Mouse (Mus musculus): ENCODE data around the gene Dnaja4. TPM values are rescaled to one million over a fixed set of nuclear protein-coding genes. Genes with fewer than 3 reads are reported as not detected.

Gene Dnaja4
- polyA plus RNA-seq, 1 experiment from 2014 or later = 2.9 TPM

DNA sequence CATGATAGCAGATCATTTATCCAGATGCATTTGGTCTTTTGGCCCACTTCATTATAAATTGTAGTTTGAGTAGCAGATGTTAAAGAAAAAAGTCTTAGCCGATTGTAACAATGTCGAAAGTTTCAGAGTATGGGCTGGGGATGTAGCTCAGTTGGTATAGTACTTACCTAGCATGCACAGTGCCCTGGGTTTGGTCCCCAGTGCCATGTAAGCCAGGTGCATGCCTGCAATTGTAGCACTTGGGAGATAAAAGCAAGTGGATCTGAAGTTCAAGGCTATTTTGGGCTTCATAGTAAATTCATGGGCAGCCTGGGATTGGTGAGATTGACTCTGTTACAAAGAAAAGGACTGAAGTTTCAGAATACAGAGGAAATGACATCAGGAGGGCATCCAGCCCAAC, 3.9 kb downstream of the Dnaja4 start:
- ATAC-seq = no peak
- no peak overlapping the region for H3K9ac ChIP-seq (replicated peaks)
- H3K9me3 ChIP-seq = no peaks in the 10 kb centered on the region
- WGBS = 87% methylated on average over 2 of the region's 2 CpGs
- H3K27me3 ChIP-seq = peaks cover 35% of the 10 kb centered on the region
- H3K27ac ChIP-seq = no peak overlapping the region
- no peak overlapping the region for H3K4me2 ChIP-seq (replicated peaks)
- peaks cover 27% of the 10 kb centered on the region for H3K4me1 ChIP-seq (replicated peaks)
- H3K4me3 ChIP-seq (replicated peaks) = no peak overlapping the region
- H3K36me3 ChIP-seq = no peaks in the 10 kb centered on the region

DNA sequence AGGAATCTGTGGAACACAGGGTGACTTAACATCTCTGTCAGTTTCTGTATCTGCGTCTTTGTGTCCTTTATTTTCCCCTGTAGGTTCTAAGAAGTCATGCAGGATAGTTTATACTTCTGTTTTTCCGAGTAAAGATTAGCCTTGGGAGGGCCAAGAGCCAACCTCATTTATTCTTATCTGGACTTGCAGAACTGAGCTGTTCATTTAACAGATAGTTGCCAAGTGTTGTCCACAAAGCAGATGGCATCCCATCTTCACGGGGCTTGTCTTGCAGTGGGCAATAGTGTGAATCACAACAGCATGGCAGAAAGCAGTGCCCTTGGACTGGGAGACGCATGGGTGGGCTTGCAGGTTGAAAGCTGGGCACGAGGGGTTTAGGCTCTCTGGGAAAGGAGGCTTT, 5.7 kb downstream of the Dnaja4 start:
- Histone ChIP-seq H3K4me3 (replicated peaks) (no peak overlapping the region), H3K9ac (replicated peaks) (no peak overlapping the region), H3K27me3 (peaks cover 20% of the 10 kb centered on the region), H3K4me1 (replicated peaks) (peaks cover 25% of the 10 kb centered on the region), H3K9me3 (no peaks in the 10 kb centered on the region), H3K36me3 (0 out of 2 replicates have a peak, but pooled peaks cover 4% of the 10 kb centered on the region), H3K4me2 (replicated peaks) (no peak overlapping the region), H3K27ac (no peak overlapping the region)
- WGBS = 83% methylated on average over 5 of the region's 5 CpGs
- ATAC-seq = no peak

DNA sequence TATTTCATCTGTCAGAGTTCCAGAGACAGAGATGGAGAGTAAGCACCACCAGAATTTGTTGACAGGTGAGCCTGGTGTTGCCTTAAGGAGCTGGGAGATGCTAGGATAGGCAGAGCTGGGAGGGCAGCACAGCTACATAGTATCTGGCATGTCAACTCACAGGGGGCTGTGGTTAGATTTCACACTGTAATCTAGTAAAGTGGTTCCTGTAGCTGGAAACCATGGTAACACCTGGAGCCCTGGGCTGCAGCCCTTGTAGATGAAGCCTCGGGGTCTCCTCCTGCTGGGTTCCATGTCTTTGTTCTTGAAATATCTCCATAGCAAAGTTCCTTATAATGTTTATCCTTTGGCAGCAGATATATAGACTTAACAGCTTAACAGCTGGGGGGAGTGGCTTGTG, 6.9 kb downstream of the Dnaja4 start:
- H3K4me1 ChIP-seq (replicated peaks) = peaks cover 16% of the 10 kb centered on the region
- no peak overlapping the region for H3K9ac ChIP-seq (replicated peaks)
- no peak overlapping the region for H3K4me2 ChIP-seq (replicated peaks)
- no peak for ATAC-seq
- peaks cover 12% of the 10 kb centered on the region for H3K27me3 ChIP-seq
- 59% methylated on average over 1 of the region's 1 CpGs for WGBS
- no peak overlapping the region for H3K4me3 ChIP-seq (replicated peaks)
- H3K9me3 ChIP-seq = no peaks in the 10 kb centered on the region
- no peak overlapping the region for H3K27ac ChIP-seq
- peaks cover 6% of the 10 kb centered on the region for H3K36me3 ChIP-seq

DNA sequence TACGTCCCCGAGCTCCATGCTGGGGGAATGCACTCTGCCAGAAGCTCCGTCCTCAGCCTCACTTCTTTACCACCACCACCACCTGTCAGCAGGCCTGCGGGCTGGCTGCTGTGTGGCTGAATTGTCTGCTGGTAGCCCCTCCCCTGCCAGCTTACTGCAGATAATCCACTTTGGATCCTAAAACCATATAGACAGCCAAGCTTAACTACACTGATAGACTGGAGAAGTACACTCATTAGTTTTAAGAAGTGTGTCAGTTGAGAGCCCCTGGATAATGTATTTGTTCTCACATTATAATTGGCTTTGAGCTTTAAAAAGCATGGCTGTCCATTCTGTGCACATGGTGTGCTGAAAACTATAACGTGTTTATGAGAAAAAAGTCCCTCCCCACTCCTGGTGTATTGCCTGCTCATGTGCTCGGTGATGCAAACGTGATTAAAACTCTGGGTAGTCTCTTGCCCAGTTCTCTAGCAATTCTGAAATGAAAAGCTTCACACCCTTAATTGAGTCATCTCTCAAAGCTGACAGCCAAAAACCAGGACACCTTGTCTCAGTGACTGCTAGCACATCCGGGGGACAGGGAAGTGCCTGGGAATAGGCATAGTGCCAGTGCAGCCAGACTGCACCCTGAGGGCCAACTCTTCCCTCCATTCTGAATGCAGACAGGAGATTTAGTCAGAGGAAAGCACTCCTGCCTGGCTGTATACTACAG, 8.8 kb downstream of the Dnaja4 start:
- no peak overlapping the region for H3K4me3 ChIP-seq (replicated peaks)
- H3K4me2 ChIP-seq (replicated peaks) = no peak overlapping the region
- H3K4me1 ChIP-seq (replicated peaks) = peaks cover 16% of the 10 kb centered on the region
- 34% methylated on average over 8 of the region's 8 CpGs for WGBS
- peaks cover 24% of the 10 kb centered on the region for H3K36me3 ChIP-seq
- no peak for ATAC-seq
- H3K9me3 ChIP-seq = no peaks in the 10 kb centered on the region
- no peak overlapping the region for H3K27ac ChIP-seq
- H3K9ac ChIP-seq (replicated peaks) = no peak overlapping the region
- H3K27me3 ChIP-seq = no peaks in the 10 kb centered on the region

DNA sequence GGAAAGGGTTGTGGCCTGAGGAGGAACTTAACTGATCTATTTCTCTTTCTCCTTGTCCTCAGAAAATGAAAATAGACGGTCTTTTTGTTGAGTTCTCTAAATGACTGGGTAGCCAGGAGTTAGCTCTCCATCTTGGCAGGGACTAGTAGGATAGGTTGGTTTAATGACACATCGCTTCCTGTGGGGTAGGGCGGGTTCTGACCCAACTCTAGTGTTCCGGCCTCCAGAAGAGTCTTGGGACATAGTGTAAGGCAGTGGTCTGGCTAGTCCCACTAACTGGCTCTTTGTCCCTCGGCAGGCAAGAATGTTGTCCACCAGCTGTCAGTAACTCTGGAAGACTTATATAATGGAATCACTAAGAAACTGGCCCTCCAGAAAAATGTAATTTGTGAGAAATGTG, 9.4 kb downstream of the Dnaja4 start:
- Histone ChIP-seq H3K27ac (no peak overlapping the region), H3K4me3 (replicated peaks) (no peak overlapping the region), H3K9ac (replicated peaks) (no peak overlapping the region), H3K36me3 (peaks cover 26% of the 10 kb centered on the region), H3K4me1 (replicated peaks) (peaks cover 16% of the 10 kb centered on the region), H3K9me3 (no peaks in the 10 kb centered on the region), H3K4me2 (replicated peaks) (no peak overlapping the region), H3K27me3 (no peaks in the 10 kb centered on the region)
- no peak for ATAC-seq
- 88% methylated on average over 5 of the region's 5 CpGs for WGBS

DNA sequence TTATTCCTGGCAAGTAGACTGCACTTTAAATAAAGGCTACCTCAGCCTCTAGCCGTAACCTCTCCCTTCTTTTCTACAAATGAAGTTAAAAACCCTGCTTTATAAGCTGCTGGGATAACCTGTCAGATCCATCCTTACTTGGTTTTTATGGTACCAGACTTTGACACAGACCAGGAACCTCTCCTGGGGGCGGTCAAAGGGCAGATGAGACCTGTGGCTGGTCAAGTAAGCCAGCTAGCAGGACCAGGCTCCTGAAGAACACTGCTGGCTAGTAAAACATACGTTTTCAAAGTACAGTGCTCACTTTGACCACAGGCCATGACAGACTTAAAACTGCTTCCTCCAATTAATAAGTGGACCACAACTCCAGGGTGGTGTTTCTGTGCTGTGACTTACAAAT, 17.1 kb downstream of the Dnaja4 start:
- Histone ChIP-seq H3K4me1 (replicated peaks) (no peaks in the 10 kb centered on the region), H3K4me2 (replicated peaks) (no peak overlapping the region), H3K9ac (replicated peaks) (no peak overlapping the region), H3K27ac (no peak overlapping the region), H3K9me3 (no peaks in the 10 kb centered on the region), H3K36me3 (peaks cover 85% of the 10 kb centered on the region), H3K4me3 (replicated peaks) (no peak overlapping the region), H3K27me3 (no peaks in the 10 kb centered on the region)
- 98% methylated on average over 3 of the region's 3 CpGs for WGBS
- ATAC-seq = no peak

DNA sequence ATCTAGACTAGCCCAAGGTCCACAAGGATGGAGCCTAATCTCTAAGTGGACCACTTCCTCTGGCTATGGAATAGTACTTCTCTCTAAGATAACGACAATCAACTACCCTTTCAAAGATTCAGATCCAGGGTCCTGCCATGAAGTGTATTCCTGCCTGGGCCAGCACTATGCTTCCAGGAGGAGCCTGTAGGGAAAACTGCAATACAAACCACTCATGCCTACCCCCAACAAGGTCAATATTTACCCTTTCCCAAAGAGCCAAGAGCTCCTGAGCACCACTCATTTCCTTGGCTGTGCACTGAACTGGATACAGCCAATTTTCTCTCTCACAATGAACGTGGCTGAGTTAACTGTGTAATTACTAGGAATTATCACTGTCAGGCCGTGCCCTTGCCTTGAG, 18.9 kb downstream of the Dnaja4 start:
- Histone ChIP-seq H3K36me3 (peaks cover 83% of the 10 kb centered on the region), H3K27ac (no peak overlapping the region), H3K27me3 (no peaks in the 10 kb centered on the region), H3K9me3 (no peaks in the 10 kb centered on the region), H3K9ac (replicated peaks) (no peak overlapping the region), H3K4me2 (replicated peaks) (no peak overlapping the region), H3K4me3 (replicated peaks) (no peak overlapping the region), H3K4me1 (replicated peaks) (no peaks in the 10 kb centered on the region)
- ATAC-seq = no peak
- WGBS = 78% methylated on average over 3 of the region's 3 CpGs

DNA sequence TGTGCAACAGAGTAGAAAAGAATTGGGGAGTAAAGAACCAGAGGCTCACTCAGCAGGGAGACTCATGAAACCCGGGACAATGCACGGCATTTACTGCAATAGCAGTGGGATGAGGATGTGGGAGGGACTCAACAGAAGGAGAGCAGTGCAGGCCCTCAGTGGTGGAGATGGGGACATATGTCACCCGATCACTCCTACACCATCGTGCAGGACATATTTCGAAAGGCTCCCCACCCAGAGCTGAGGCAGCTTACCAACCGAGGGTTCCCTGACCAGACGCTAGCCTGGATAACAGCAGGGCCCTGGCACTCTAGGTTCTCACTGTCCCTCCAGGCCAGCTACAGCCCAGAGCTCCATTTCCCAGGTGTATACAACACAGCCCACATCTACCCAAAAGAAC, 23.5 kb downstream of the Dnaja4 start:
- Histone ChIP-seq H3K4me1 (replicated peaks) (no peaks in the 10 kb centered on the region), H3K4me3 (replicated peaks) (no peak overlapping the region), H3K9me3 (no peaks in the 10 kb centered on the region), H3K4me2 (replicated peaks) (no peak overlapping the region), H3K36me3 (peaks cover 89% of the 10 kb centered on the region), H3K27me3 (no peaks in the 10 kb centered on the region), H3K9ac (replicated peaks) (no peak overlapping the region), H3K27ac (no peak overlapping the region)
- ATAC-seq = no peak
- WGBS = 89% methylated on average over 7 of the region's 7 CpGs

DNA sequence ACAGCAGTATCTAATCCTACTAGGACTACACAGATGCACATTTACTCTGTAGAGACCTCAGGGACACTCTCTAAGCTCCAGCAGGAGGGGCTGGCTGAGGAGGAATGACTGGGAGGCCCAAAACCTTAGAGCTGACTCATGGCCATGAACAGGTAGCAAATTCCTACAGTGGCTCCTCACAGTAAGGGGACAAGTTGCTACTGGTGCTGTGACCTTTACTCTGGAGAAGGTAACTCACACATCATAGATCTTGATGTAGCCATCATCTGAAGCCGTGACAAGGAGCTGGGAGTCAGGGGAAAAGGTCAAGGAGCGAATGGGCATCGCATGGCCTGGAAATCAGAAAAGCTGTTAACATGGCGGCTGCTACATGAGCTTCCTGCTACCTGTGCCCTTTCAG, 23.9 kb downstream of the Dnaja4 start:
- Histone ChIP-seq H3K36me3 (peaks cover 89% of the 10 kb centered on the region), H3K27ac (no peak overlapping the region), H3K9me3 (no peaks in the 10 kb centered on the region), H3K4me3 (replicated peaks) (no peak overlapping the region), H3K4me1 (replicated peaks) (no peaks in the 10 kb centered on the region), H3K9ac (replicated peaks) (no peak overlapping the region), H3K27me3 (no peaks in the 10 kb centered on the region), H3K4me2 (replicated peaks) (no peak overlapping the region)
- no peak for ATAC-seq
- WGBS = 96% methylated on average over 4 of the region's 4 CpGs

DNA sequence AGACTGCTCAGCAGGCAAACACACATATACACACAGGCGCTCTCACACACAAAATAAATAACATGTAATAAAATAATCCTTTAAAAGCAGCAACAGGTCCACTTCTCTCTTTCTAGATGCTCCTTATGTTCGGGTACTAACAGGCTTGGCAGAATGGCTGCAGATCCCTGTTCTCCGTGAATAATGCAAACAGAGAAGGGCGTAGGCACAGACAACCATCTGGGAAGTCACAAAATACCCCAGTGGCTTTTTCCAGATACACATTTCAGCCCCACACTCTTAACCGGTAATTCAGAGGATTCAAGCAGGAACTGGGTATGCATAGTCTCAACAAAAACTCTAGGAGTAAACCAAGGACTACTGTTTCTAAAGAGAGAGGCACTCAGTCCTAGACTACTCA, 27.6 kb downstream of the Dnaja4 start:
- H3K9me3 ChIP-seq = no peaks in the 10 kb centered on the region
- WGBS = 85% methylated on average over 5 of the region's 5 CpGs
- H3K27me3 ChIP-seq = no peaks in the 10 kb centered on the region
- H3K4me1 ChIP-seq (replicated peaks) = no peaks in the 10 kb centered on the region
- H3K4me2 ChIP-seq (replicated peaks) = no peak overlapping the region
- H3K4me3 ChIP-seq (replicated peaks) = no peak overlapping the region
- H3K27ac ChIP-seq = no peak overlapping the region
- peaks cover 82% of the 10 kb centered on the region for H3K36me3 ChIP-seq
- H3K9ac ChIP-seq (replicated peaks) = no peak overlapping the region
- no peak for ATAC-seq

DNA sequence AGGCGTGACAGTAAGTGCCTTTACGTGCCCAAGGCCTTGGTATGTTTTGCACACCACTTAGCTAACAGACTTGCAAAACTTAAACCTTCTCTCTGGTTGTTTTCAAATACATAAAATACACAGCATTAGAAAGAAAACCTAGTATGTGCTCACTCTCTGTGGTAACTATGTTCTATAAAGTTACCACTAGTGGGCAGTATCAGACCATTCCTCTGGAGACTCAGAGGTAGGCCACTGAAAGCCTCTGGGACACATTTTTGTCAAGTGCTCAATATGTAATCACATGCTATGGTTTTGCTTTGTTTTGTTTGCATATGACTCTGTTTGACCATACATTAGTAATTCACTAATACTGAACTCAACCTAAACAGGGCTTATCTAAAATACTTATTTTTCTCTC, 33.4 kb downstream of the Dnaja4 start:
- Histone ChIP-seq H3K27ac (no peak overlapping the region), H3K4me2 (replicated peaks) (no peak overlapping the region), H3K9ac (replicated peaks) (no peak overlapping the region), H3K27me3 (no peaks in the 10 kb centered on the region), H3K36me3 (peaks cover 28% of the 10 kb centered on the region), H3K9me3 (no peaks in the 10 kb centered on the region), H3K4me3 (replicated peaks) (no peak overlapping the region), H3K4me1 (replicated peaks) (peaks cover 22% of the 10 kb centered on the region)
- no peak for ATAC-seq
- WGBS = 95% methylated on average over 2 of the region's 2 CpGs

DNA sequence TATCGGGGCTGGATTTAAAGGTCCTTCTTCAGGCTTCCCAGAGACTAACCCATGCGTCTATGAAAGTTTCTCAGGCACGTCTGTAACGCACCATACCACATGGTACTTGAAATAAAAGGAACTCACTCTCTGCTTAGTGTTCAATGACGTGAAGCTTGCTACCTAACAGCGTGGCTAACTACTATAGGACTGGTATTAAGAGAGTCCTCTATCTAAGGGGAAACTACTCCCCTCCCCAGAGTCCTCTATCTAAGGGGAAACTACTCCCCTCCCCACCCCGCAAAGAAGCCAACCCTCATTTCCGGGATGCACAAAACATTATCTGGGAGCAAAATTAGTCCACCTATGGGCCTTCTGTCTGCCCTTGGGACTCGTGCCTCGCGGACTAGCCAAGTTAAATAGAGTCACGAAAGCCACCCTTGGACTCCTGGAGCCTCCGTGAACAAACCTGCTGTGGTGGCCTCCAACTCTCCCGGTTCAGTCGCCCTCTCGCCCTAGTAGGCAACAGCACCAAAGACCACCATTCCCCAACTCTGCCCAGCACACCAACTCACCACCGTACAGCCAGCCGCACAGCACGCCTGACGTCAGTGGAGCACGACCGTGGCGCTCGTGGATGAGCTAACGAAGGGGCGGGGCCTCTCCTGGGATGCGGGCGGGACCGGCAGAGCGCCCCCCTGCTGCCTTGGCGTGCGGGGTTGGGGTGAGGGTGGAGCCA, 35.4 kb downstream of the Dnaja4 start, which contains the start of gene Wdr61:
Gene Wdr61, minus strand, starts transcription at position 599 of the 718 bp plus-strand sequence.
- Histone ChIP-seq H3K9me3 (no peaks in the 10 kb centered on the region), H3K4me1 (replicated peaks) (peaks cover 22% of the 10 kb centered on the region), H3K4me2 (replicated peaks) (peak within 1 kb of the TSS; percentile 81), H3K4me3 (replicated peaks) (peak within 1 kb of the TSS; percentile 70), H3K9ac (replicated peaks) (peak within 1 kb of the TSS; percentile 72), H3K36me3 (peaks cover 9% of the 10 kb centered on the region), H3K27ac (0 out of 2 replicates have a peak within 1 kb of the TSS, but pooled peaks have one; percentile 14), H3K27me3 (no peaks in the 10 kb centered on the region)
- 3% methylated on average over 32 of the region's 32 CpGs for WGBS
- ATAC-seq = peak; percentile 96
